Mouse (Mus musculus): Measurements from ENCODE around the gene Rgl1. TPM values are rescaled to one million over a fixed set of nuclear protein-coding genes. Genes with fewer than 3 reads are reported as not detected.

Gene Rgl1
- 42.7 and 47.1 TPM in 2 replicates for polyA plus RNA-seq (2015; fragmentation: Nextera tagmentation; extraction: Ambion mirVana)

- peaks cover 16% of the 10 kb centered on the region for H3K36me3 ChIP-seq
- peak; percentile 98 for ATAC-seq (ENCODE audit: borderline replicate concordance, extremely low read depth, low FRiP score, low TSS enrichment)
- peak within 1 kb of the TSS; percentile 99 for H3K4me3 ChIP-seq
- H3K9me3 ChIP-seq = no peaks in the 10 kb centered on the region
- H3K27ac ChIP-seq = peak within 1 kb of the TSS; percentile 87
- peaks cover 5% of the 10 kb centered on the region; the same call in 1 of the 2 replicates for H3K27me3 ChIP-seq
- H3K4me2 ChIP-seq = peak within 1 kb of the TSS; percentile 98
- WGBS = 1% methylated on average over 75 of the region's 86 CpGs
- peak within 1 kb of the TSS; percentile 95 for H3K9ac ChIP-seq
- peaks cover 15% of the 10 kb centered on the region for H3K4me1 ChIP-seq
Observed at GRCm38 (mm10) chr1:152766032-152766772, at the start of gene Rgl1, which contains the start of gene Arpc5. Rgl1 (minus strand) TSS chr1:152766351. Arpc5 (plus strand) TSS chr1:152766542.

- ATAC-seq (ENCODE audit: borderline replicate concordance, extremely low read depth, low FRiP score, low TSS enrichment) = peak; percentile 74
- no peaks in the 10 kb centered on the region for H3K9me3 ChIP-seq
- no peaks in the 10 kb centered on the region for H3K27me3 ChIP-seq
- H3K9ac ChIP-seq = no peak overlapping the region
- H3K4me3 ChIP-seq = no peak overlapping the region
- H3K36me3 ChIP-seq = no peaks in the 10 kb centered on the region
- no peak overlapping the region for H3K27ac ChIP-seq
- WGBS = 27% methylated on average over 7 of the region's 7 CpGs
- H3K4me2 ChIP-seq = peak overlapping the region; percentile 39
- H3K4me1 ChIP-seq = peaks cover 12% of the 10 kb centered on the region; the same call in 1 of the 2 replicates
Observed at GRCm38 (mm10) chr1:152815265-152815701, 49.1 kb upstream of the Rgl1 start.

DNA sequence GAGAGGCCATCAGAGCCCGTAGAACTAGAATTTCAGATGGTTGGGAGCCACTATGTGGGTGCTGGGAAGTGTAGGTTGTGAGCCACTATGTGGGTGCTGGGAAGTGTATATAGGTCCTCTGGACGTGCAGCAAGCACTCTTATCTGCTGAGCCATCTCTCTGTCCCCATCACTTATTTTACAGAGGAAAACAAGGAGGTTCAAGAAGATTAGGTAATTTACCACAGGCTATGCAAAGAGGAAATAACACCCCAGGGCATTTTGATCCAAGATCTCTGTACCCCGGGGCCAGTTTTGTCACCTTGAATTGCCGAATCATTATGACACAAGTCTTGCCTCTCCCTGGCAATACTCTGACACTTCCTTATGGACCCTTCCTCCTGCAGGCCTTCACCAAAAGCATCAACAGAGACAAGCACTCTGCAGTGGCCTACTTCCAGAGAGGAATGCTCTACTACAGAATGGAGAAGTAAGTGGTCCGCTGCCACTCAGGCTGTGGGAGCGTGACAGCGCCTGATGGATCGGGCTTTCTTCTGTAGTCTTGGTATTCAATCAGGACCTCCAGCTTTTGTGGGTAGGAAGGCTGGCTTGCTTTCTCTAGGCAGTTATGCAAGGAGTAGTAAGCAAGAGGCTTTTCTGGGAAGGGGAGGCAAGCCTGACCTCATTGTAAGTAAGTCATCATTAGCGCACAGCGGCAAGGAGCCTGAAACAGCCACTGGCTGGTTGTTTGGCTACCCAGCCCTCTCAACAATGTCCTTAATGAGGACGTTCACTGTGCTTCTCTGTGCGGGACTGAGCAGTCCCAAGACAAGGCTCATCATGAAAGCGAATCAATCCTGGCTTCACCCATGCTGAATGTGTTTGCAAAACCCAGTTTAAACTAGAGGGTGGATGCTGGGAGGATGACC is 44.6 kb upstream of the Rgl1 start:
- 72% methylated on average over 13 of the region's 13 CpGs for WGBS

DNA sequence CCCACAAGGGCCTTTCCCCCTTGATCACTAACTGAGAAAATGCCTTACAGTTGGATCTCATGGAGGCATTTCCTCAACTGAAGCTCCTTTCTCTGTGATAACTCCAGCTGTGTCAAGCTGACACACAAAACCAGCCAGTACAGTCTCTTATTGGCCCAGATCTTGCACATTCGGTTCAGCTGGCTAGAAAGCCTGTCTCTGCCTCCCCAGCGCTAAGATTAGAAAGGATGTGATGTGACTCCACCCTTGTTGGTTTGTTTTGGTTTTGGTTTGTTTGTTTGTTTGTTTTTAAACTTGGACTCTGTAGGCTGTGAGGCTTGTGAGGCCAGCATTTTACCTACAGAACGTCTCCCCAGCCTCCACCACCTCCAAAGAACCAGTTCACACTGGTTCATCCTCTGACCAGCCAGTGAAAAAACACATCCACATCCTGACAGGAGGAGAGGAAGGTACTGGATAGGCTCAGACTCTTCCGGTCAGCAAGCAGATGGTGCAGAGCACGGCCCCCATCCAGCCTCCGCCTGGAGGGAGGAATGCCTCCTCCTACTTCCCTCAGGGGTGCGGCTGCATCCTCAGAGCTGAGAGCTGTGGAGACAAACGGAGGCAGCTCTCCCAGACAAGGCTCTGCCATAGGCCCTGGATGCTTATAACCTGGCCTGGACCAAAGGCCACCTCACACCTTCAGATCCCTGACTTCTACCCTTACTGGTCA is 43.5 kb upstream of the Rgl1 start:
- Histone ChIP-seq H3K4me1 (peaks cover 6% of the 10 kb centered on the region; the same call in 1 of the 2 replicates), H3K27ac (peak overlapping the region; percentile 33; the same call in 1 of the 2 replicates), H3K4me3 (no peak overlapping the region), H3K4me2 (no peak overlapping the region), H3K36me3 (no peaks in the 10 kb centered on the region), H3K27me3 (no peaks in the 10 kb centered on the region), H3K9me3 (no peaks in the 10 kb centered on the region), H3K9ac (no peak overlapping the region)
- WGBS = 35% methylated on average over 8 of the region's 8 CpGs
- 0 out of 2 replicates have a peak, but pooled peaks have one; percentile 42 for ATAC-seq (ENCODE audit: borderline replicate concordance, extremely low read depth, low FRiP score, low TSS enrichment)

More for the DNA sequence above, 44.6 kb upstream of the Rgl1 start:
- no peak overlapping the region for H3K27ac ChIP-seq
- no peaks in the 10 kb centered on the region for H3K27me3 ChIP-seq
- H3K4me2 ChIP-seq = no peak overlapping the region
- ATAC-seq (ENCODE audit: borderline replicate concordance, extremely low read depth, low FRiP score, low TSS enrichment) = no peak
- H3K9me3 ChIP-seq = no peaks in the 10 kb centered on the region
- no peak overlapping the region for H3K9ac ChIP-seq
- H3K4me1 ChIP-seq = peaks cover 11% of the 10 kb centered on the region
- H3K4me3 ChIP-seq = no peak overlapping the region
- no peaks in the 10 kb centered on the region for H3K36me3 ChIP-seq

DNA sequence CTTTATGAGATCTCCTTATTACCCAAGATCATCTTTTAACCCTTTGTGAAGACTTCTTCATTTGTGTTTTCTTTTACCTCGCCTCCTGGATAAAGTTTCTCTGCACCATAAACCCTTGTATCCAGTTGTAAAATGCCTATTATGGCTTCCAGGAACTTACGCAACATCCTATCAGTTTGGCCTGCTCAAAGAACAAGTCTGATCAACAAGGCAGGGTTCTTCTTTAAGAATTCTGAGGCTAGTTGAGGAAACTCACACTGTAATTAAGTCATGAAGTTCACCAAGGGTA is 42.2 kb upstream of the Rgl1 start:
- no peak overlapping the region for H3K9ac ChIP-seq
- WGBS = 86% methylated on average over 2 of the region's 2 CpGs
- no peak for ATAC-seq (ENCODE audit: borderline replicate concordance, extremely low read depth, low FRiP score, low TSS enrichment)
- no peaks in the 10 kb centered on the region for H3K27me3 ChIP-seq
- H3K36me3 ChIP-seq = no peaks in the 10 kb centered on the region
- no peak overlapping the region for H3K4me3 ChIP-seq
- H3K4me2 ChIP-seq = no peak overlapping the region
- H3K4me1 ChIP-seq = peaks cover 6% of the 10 kb centered on the region; the same call in 1 of the 2 replicates
- H3K27ac ChIP-seq = no peak overlapping the region
- H3K9me3 ChIP-seq = no peaks in the 10 kb centered on the region

GRCm38 (mm10) chr1:152807619-152808391 is 41.7 kb upstream of the Rgl1 start:
- Histone ChIP-seq H3K27ac (no peak overlapping the region), H3K4me1 (peaks cover 6% of the 10 kb centered on the region; the same call in 1 of the 2 replicates), H3K9me3 (no peaks in the 10 kb centered on the region), H3K27me3 (no peaks in the 10 kb centered on the region), H3K4me3 (no peak overlapping the region), H3K4me2 (no peak overlapping the region), H3K36me3 (no peaks in the 10 kb centered on the region), H3K9ac (no peak overlapping the region)
- no peak for ATAC-seq (ENCODE audit: borderline replicate concordance, extremely low read depth, low FRiP score, low TSS enrichment)
- 73% methylated on average over 18 of the region's 18 CpGs for WGBS

- H3K27me3 ChIP-seq = no peaks in the 10 kb centered on the region
- WGBS = 71% methylated on average over 6 of the region's 6 CpGs
- no peak overlapping the region for H3K9ac ChIP-seq
- H3K36me3 ChIP-seq = no peaks in the 10 kb centered on the region
- H3K9me3 ChIP-seq = no peaks in the 10 kb centered on the region
- no peak overlapping the region for H3K4me3 ChIP-seq
- peaks cover 9% of the 10 kb centered on the region; the same call in 1 of the 2 replicates for H3K4me1 ChIP-seq
- ATAC-seq (ENCODE audit: borderline replicate concordance, extremely low read depth, low FRiP score, low TSS enrichment) = no peak
- no peak overlapping the region for H3K4me2 ChIP-seq
- H3K27ac ChIP-seq = no peak overlapping the region
Observed at GRCm38 (mm10) chr1:152804907-152805306, 38.8 kb upstream of the Rgl1 start.

DNA sequence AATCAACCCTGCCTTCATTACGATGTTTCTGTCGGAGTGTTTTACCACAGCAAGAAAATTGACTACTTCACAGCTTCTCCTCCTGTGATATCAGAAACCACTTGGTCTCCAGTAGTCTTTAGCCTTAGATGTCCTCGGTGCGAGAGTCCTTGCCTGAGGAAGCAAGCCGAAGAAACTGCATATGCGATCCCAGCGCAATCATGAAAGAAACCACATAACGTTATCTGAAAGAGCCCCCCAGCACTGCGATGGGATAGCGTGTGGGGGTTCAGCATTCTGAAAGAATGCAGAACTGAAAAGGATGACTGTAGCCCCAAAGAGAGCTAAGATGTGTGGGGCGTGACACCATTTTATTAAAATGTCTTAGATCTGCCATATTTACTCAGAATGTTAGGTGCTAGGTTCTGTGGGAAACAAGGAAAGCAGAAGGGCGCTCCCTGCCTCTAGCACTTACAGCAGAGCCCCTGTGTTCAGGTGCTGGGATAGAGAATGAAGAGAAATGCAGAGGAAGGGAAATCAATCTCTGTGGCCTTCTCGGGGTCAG is 34.6 kb upstream of the Rgl1 start:
- no peaks in the 10 kb centered on the region for H3K9me3 ChIP-seq
- no peaks in the 10 kb centered on the region for H3K36me3 ChIP-seq
- no peak overlapping the region for H3K9ac ChIP-seq
- peaks cover 12% of the 10 kb centered on the region for H3K4me1 ChIP-seq
- WGBS = 82% methylated on average over 13 of the region's 13 CpGs
- no peak overlapping the region for H3K4me3 ChIP-seq
- H3K27me3 ChIP-seq = no peaks in the 10 kb centered on the region
- no peak overlapping the region for H3K27ac ChIP-seq
- H3K4me2 ChIP-seq = no peak overlapping the region
- no peak for ATAC-seq (ENCODE audit: borderline replicate concordance, extremely low read depth, low FRiP score, low TSS enrichment)

- peak; percentile 90 for ATAC-seq (ENCODE audit: borderline replicate concordance, extremely low read depth, low FRiP score, low TSS enrichment)
- Histone ChIP-seq H3K9ac (no peak within 1 kb of the TSS), H3K27me3 (no peaks in the 10 kb centered on the region), H3K4me1 (peaks cover 14% of the 10 kb centered on the region), H3K27ac (peak within 1 kb of the TSS; percentile 7; the same call in 1 of the 2 replicates), H3K36me3 (no peaks in the 10 kb centered on the region), H3K4me3 (no peak within 1 kb of the TSS), H3K4me2 (no peak within 1 kb of the TSS), H3K9me3 (no peaks in the 10 kb centered on the region)
- WGBS = 6% methylated on average over 2 of the region's 2 CpGs
Observed at GRCm38 (mm10) chr1:152799897-152800296, 33.7 kb upstream of the Rgl1 start, which contains the start of gene Ncf2. Ncf2 (plus strand) TSS chr1:152800194.

GRCm38 (mm10) chr1:152798125-152798524 is 32.0 kb upstream of the Rgl1 start:
- 0 out of 2 replicates have a peak, but pooled peaks have one; percentile 32 for ATAC-seq (ENCODE audit: borderline replicate concordance, extremely low read depth, low FRiP score, low TSS enrichment)
- H3K9ac ChIP-seq = no peak overlapping the region
- no peak overlapping the region for H3K4me3 ChIP-seq
- no peaks in the 10 kb centered on the region for H3K9me3 ChIP-seq
- no peak overlapping the region for H3K27ac ChIP-seq
- WGBS = 49% methylated on average over 9 of the region's 9 CpGs
- no peaks in the 10 kb centered on the region for H3K27me3 ChIP-seq
- H3K36me3 ChIP-seq = no peaks in the 10 kb centered on the region
- peaks cover 14% of the 10 kb centered on the region for H3K4me1 ChIP-seq
- H3K4me2 ChIP-seq = no peak overlapping the region

All from lung, embryonic 15.5 days (tissue).